Mouse (Mus musculus): ENCODE measurements around the gene Cbx4.

DNA sequence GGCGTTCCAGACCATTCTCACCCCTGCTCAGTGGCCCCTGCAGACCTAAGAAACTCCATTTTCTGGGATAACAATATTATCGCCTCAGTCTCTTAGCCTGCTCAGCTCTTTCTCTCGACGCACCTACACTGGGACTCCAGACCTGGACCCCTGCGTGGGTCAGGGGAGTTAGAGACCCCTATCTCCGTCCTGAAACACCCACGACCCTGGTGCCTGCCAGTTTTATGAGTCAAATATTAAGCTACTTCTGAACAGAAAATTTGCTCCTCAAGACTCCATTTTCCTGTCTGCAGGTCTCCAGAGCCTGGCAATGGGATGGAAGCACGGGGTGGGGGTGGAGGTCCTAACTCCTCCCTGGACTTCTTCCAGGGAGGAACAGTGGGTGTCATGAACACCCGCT lies 28.7 kb downstream of the Cbx4 start:
- TF ChIP-seq CTCF (IDR thresholded peaks at IDR 0.05; ENCODE audit: control insufficient read depth, insufficient read depth, low read length) (no peak), POLR2A (IDR thresholded peaks at IDR 0.05; ENCODE audit: borderline replicate concordance, control insufficient read depth, low read depth, low read length) (no peak)
